Mouse (Mus musculus): Measurements from ENCODE around the gene Creb5.

Creb5 gene

GRCm38 (mm10) chr6:53637356-53638351 is 350.6 kb downstream of the Creb5 start:
- no peak for DNase-seq (ENCODE audit: extremely low read depth, insufficient read length, low spot score)

GRCm38 (mm10) chr6:53641633-53642605 is 354.8 kb downstream of the Creb5 start:
- no peak for DNase-seq (ENCODE audit: extremely low read depth, insufficient read length, low spot score)

GRCm38 (mm10) chr6:53642826-53643356 is 355.8 kb downstream of the Creb5 start:
- no peak for DNase-seq (ENCODE audit: extremely low read depth, insufficient read length, low spot score)

- DNase-seq (ENCODE audit: extremely low read depth, insufficient read length, low spot score): no peak
Measured at GRCm38 (mm10) chr6:53643481-53643880, 356.4 kb downstream of the Creb5 start.

GRCm38 (mm10) chr6:53644056-53644455 is 357.0 kb downstream of the Creb5 start:
- DNase-seq (ENCODE audit: extremely low read depth, insufficient read length, low spot score): no peak

GRCm38 (mm10) chr6:53644971-53645370 is 357.9 kb downstream of the Creb5 start:
- no peak for DNase-seq (ENCODE audit: extremely low read depth, insufficient read length, low spot score)

GRCm38 (mm10) chr6:53649782-53650181 is 362.7 kb downstream of the Creb5 start:
- no peak for DNase-seq (ENCODE audit: extremely low read depth, insufficient read length, low spot score)

GRCm38 (mm10) chr6:53652691-53653090 is 365.6 kb downstream of the Creb5 start:
- DNase-seq (ENCODE audit: extremely low read depth, insufficient read length, low spot score): no peak

- no peak for DNase-seq (ENCODE audit: extremely low read depth, insufficient read length, low spot score)
Measured at GRCm38 (mm10) chr6:53653706-53654360, 366.8 kb downstream of the Creb5 start.

GRCm38 (mm10) chr6:53654361-53654824 is 367.3 kb downstream of the Creb5 start:
- no peak for DNase-seq (ENCODE audit: extremely low read depth, insufficient read length, low spot score)

- DNase-seq (ENCODE audit: extremely low read depth, insufficient read length, low spot score): no peak
Measured at GRCm38 (mm10) chr6:53656466-53656865, 369.4 kb downstream of the Creb5 start.

GRCm38 (mm10) chr6:53657483-53657882 is 370.4 kb downstream of the Creb5 start:
- no peak for DNase-seq (ENCODE audit: extremely low read depth, insufficient read length, low spot score)

GRCm38 (mm10) chr6:53662858-53663833 is 376.1 kb downstream of the Creb5 start:
- DNase-seq (ENCODE audit: extremely low read depth, insufficient read length, low spot score): no peak

GRCm38 (mm10) chr6:53664759-53665158 is 377.7 kb downstream of the Creb5 start:
- no peak for DNase-seq (ENCODE audit: extremely low read depth, insufficient read length, low spot score)

GRCm38 (mm10) chr6:53666503-53666902 is 379.4 kb downstream of the Creb5 start:
- DNase-seq (ENCODE audit: extremely low read depth, insufficient read length, low spot score): no peak

GRCm38 (mm10) chr6:53678307-53678706 is 391.2 kb downstream of the Creb5 start:
- DNase-seq (ENCODE audit: extremely low read depth, insufficient read length, low spot score): no peak

- no peak for DNase-seq (ENCODE audit: extremely low read depth, insufficient read length, low spot score)
Measured at GRCm38 (mm10) chr6:53680046-53680445, 393.0 kb downstream of the Creb5 start.

- no peak for DNase-seq (ENCODE audit: extremely low read depth, insufficient read length, low spot score)
Measured at GRCm38 (mm10) chr6:53684416-53684815, 397.3 kb downstream of the Creb5 start.

- no peak for DNase-seq (ENCODE audit: extremely low read depth, insufficient read length, low spot score)
Measured at GRCm38 (mm10) chr6:53685323-53685722, 398.3 kb downstream of the Creb5 start.

Measured in 3134 (cell line).